Mouse (Mus musculus): ENCODE measurements around the gene Gapdhs.

- no peak for TF ChIP-seq ZMIZ1 (IDR thresholded peaks at IDR 0.05; ENCODE audit: low read depth, low read length)
- TF ChIP-seq GATA1 (IDR thresholded peaks at IDR 0.05; ENCODE audit: low read depth, low read length): no peak
- TF ChIP-seq UBTF (IDR thresholded peaks at IDR 0.05; ENCODE audit: borderline replicate concordance, insufficient read depth, low read depth, low read length): no peak
- no peak for TF ChIP-seq CHD2 (IDR thresholded peaks at IDR 0.05; ENCODE audit: low read length)
- TF ChIP-seq HCFC1 (IDR thresholded peaks at IDR 0.05; ENCODE audit: low read depth, low read length): no peak
- no peak for TF ChIP-seq CTCF (IDR thresholded peaks at IDR 0.05 in 2 of 3, conservative IDR thresholded peaks at IDR 0.05 in 1 of 3; ENCODE audit: control insufficient read depth in 1 of 3, insufficient read depth in 1 of 3, low read depth in 2 of 3, low read length in 3 of 3, poor library complexity in 1 of 3, severe bottlenecking in 1 of 3)
Observed at GRCm38 (mm10) chr7:30776104-30776503, 32.6 kb upstream of the Gapdhs start.

Measured in MEL (cell line).